Mouse (Mus musculus) myocyte (in vitro differentiated cells): ENCODE results near the gene Tnip2. TPM values are rescaled to one million over a fixed set of nuclear protein-coding genes. Genes with fewer than 3 reads are reported as not detected.

Source experiments
- H3K27me3 ChIP-seq: one replicate; pipeline ENCODE4 v1.6.1; 2011; ENCODE audit not compliant: control insufficient read depth, insufficient read depth, insufficient read length
- H3K36me3 ChIP-seq: one replicate; pipeline ENCODE4 v1.6.1; 2011; ENCODE audit not compliant: control insufficient read depth, insufficient read depth
- H3K4me2 ChIP-seq: one replicate; pipeline ENCODE4 v1.6.1; 2011; ENCODE audit warnings: low read depth, control low read depth
- H3K4me3 ChIP-seq: one replicate; pipeline ENCODE4 v1.5.1; 2011; ENCODE audit warnings: mild to moderate bottlenecking, control low read depth, moderate library complexity
- H3K79me2 ChIP-seq: one replicate; pipeline ENCODE4 v1.6.1; 2011; ENCODE audit not compliant: control insufficient read depth, insufficient read depth
- H3ac ChIP-seq: one replicate; pipeline ENCODE4 v1.6.1; 2011; ENCODE audit not compliant: control insufficient read depth, insufficient read length
- CEBPB ChIP-seq: IDR thresholded peaks from 2 replicates; pipeline ENCODE4 v1.6.1; 2011; ENCODE audit warnings: mild to moderate bottlenecking, moderate library complexity; ENCODE audit not compliant: poor library complexity, insufficient read depth, severe bottlenecking
- E2F4 ChIP-seq: IDR thresholded peaks from one replicate; pipeline ENCODE4 v1.6.1; 2011; ENCODE audit warnings: mild to moderate bottlenecking, control low read depth, moderate library complexity; ENCODE audit not compliant: insufficient read depth
- MAX ChIP-seq: IDR thresholded peaks from one replicate; pipeline ENCODE4 v1.6.1; 2011; ENCODE audit warnings: low read depth, mild to moderate bottlenecking, control low read depth
- MYOD1 ChIP-seq, 3 experiments: IDR thresholded peaks; one replicate each; pipeline ENCODE4 v1.6.1; 2011; ENCODE audit warnings: control low read depth in 2 of 3, low read depth in 2 of 3, mild to moderate bottlenecking in 2 of 3, moderate library complexity in 1 of 3; ENCODE audit not compliant: insufficient read length in 2 of 3, control insufficient read depth in 1 of 3
- MYOG ChIP-seq, 3 experiments: IDR thresholded peaks; one replicate each; pipeline ENCODE4 v1.6.1; 2011; ENCODE audit warnings: control low read depth in 2 of 3, low read depth in 2 of 3, mild to moderate bottlenecking in 2 of 3; ENCODE audit not compliant: insufficient read length in 2 of 3, control insufficient read depth in 1 of 3, insufficient read depth in 1 of 3
- POLR2A ChIP-seq: IDR thresholded peaks from one replicate; pipeline ENCODE4 v1.6.1; 2011; ENCODE audit warnings: low read depth, mild to moderate bottlenecking, control low read depth, moderate library complexity; ENCODE audit not compliant: insufficient read length
- POLR2AphosphoS2 ChIP-seq: IDR thresholded peaks from one replicate; pipeline ENCODE4 v1.6.1; 2011; ENCODE audit warnings: low read depth, control low read depth; ENCODE audit not compliant: insufficient read length
- REST ChIP-seq: IDR thresholded peaks from one replicate; pipeline ENCODE4 v1.6.1; 2011; ENCODE audit warnings: mild to moderate bottlenecking, control low read depth, moderate library complexity; ENCODE audit not compliant: insufficient read depth, insufficient read length
- SRF ChIP-seq: IDR thresholded peaks from one replicate; pipeline ENCODE4 v1.6.1; 2011; ENCODE audit warnings: low read depth; ENCODE audit not compliant: control insufficient read depth, insufficient read length
- TCF12 ChIP-seq: IDR thresholded peaks from one replicate; pipeline ENCODE4 v1.6.1; 2011; ENCODE audit warnings: mild to moderate bottlenecking, control low read depth; ENCODE audit not compliant: poor library complexity, insufficient read depth, severe bottlenecking
- TCF3 ChIP-seq: IDR thresholded peaks from one replicate; pipeline ENCODE4 v1.6.1; 2011; ENCODE audit warnings: low read depth, control low read depth; ENCODE audit not compliant: insufficient read length
- USF1 ChIP-seq: IDR thresholded peaks from one replicate; pipeline ENCODE4 v1.6.1; 2011; ENCODE audit warnings: low read depth, mild to moderate bottlenecking, control low read depth, moderate library complexity
- polyA plus RNA-seq: library from polyadenylated mRNA; unstranded; fragments of >200 nt; fragmentation: generic; extraction: Trizol; gene quantifications from one replicate; pipeline ENCODE4 v1.2.1, GENCODE M21; 2012; ENCODE audit warnings: missing spikeins

Tnip2 gene
- polyA plus RNA-seq, 1 experiment, result 10.6 TPM

DNA sequence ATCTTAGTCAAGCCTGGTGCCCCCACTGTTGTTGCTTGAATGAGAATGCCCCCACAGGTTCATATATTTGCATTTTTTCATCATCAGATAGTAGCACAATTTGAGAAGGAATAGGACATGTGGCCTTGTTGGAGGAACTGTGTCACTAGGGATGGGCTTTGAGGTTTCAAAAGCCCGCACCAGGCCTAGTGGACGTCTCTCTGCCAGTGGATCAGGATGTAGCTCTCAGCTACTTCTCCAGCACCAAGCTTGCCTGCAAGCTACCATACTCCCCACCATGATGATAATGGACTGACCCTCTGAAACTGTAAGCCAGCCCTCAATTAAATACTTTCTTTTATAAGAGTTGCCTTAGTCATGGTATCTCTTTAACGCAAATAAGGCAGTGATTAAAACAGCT, 1.3 kb downstream of the Tnip2 start:
- Histone ChIP-seq H3K4me2 (peak overlapping the region; percentile 93), H3K27me3 (no peaks in the 10 kb centered on the region), H3K4me3 (peak overlapping the region; percentile 45), H3ac (no peak overlapping the region), H3K79me2 (peaks cover 7% of the 10 kb centered on the region), H3K36me3 (no peaks in the 10 kb centered on the region)
- TF ChIP-seq CEBPB, result no peak
- TF ChIP-seq SRF, result no peak
- no peak for TF ChIP-seq REST
- no peak for TF ChIP-seq E2F4
- TF ChIP-seq TCF3, result no peak

DNA sequence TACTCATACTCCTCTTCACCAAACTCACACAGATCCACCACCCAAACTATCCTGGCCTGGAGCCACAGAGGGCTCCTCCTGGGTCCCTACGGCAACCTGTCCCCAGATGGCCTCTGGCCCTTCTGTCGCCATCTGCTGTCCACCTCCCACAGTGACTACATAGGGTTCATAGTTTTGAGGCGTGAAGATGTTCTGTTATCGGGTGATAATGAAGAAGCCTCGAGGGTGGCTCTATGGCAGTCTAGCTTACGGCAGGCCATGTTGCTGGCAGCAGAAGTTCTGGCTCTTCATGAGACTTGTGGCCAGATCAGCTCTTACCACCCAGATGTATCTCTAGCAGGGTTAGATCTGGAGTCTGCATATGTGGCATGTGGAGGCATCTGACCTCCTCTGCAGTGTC, 11.0 kb downstream of the Tnip2 start:
- H3K27me3 ChIP-seq, result no peaks in the 10 kb centered on the region
- no peak overlapping the region for H3ac ChIP-seq
- no peak overlapping the region for H3K4me2 ChIP-seq
- no peak overlapping the region for H3K4me3 ChIP-seq
- TF ChIP-seq CEBPB, result no peak
- no peak for TF ChIP-seq MYOD1 (IDR thresholded peaks at IDR 0.05; ENCODE audit: control insufficient read depth in 1 of 3, insufficient read length in 2 of 3, low read depth in 2 of 3)
- no peak for TF ChIP-seq TCF12
- TF ChIP-seq SRF, result no peak
- TF ChIP-seq USF1, result no peak
- TF ChIP-seq MAX, result no peak
- TF ChIP-seq POLR2AphosphoS2, result no peak
- no peak for TF ChIP-seq REST
- no peak for TF ChIP-seq E2F4
- TF ChIP-seq MYOG (IDR thresholded peaks at IDR 0.05; ENCODE audit: control insufficient read depth in 1 of 3, insufficient read depth in 1 of 3, insufficient read length in 2 of 3, low read depth in 2 of 3), result no peak
- TF ChIP-seq TCF3, result no peak
- no peak for TF ChIP-seq POLR2A
- no peaks in the 10 kb centered on the region for H3K79me2 ChIP-seq
- H3K36me3 ChIP-seq, result peaks cover 7% of the 10 kb centered on the region

DNA sequence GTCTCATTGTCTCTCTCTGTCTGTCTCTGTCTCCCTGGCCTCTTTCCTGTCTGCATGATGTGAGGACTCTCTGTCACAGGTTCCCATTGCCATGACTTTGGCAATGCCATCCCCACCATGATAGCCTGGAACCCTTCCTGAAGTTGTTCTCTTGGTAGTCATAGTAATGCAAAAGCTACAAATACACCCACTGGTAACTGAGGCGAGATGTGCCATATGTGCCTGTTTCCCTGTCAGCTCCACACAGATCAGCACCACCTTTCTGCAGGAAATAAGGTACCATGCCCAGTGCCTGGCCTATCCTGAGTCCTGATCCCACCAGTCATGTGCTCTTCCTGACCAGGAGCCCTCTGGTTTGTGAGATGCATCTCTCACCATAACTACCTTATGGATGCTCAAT, 11.4 kb downstream of the Tnip2 start:
- TF ChIP-seq TCF12, result no peak
- no peak for TF ChIP-seq CEBPB
- no peak for TF ChIP-seq SRF
- no peaks in the 10 kb centered on the region for H3K79me2 ChIP-seq

DNA sequence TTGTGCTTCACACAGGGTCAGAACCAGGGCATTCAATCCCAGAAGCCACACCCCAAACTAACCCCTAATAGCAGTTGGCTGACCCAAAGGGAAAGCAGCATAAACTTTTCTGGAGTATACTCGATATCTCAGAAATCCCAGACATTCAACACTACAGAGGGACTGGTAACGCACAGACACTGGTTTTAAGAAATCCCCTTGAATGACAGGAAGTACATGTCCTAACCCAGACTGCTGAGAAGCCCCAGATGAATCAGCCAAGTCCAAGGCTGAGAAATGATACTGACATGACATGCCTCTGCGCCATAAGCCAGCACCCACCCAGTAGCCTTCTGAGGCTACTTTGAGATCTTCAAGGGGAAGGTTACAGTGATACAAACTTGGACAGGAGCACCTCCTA, 12.2 kb downstream of the Tnip2 start:
- Histone ChIP-seq H3K27me3 (no peaks in the 10 kb centered on the region), H3K4me2 (no peak overlapping the region), H3K36me3 (peaks cover 7% of the 10 kb centered on the region), H3K79me2 (no peaks in the 10 kb centered on the region), H3ac (no peak overlapping the region), H3K4me3 (no peak overlapping the region)
- TF ChIP-seq TCF3 (no peak), REST (no peak), SRF (no peak), MYOG (IDR thresholded peaks at IDR 0.05; ENCODE audit: control insufficient read depth in 1 of 3, insufficient read depth in 1 of 3, insufficient read length in 2 of 3, low read depth in 2 of 3) (no peak), MYOD1 (IDR thresholded peaks at IDR 0.05; ENCODE audit: control insufficient read depth in 1 of 3, insufficient read length in 2 of 3, low read depth in 2 of 3) (no peak)

More for the DNA sequence above, 11.4 kb downstream of the Tnip2 start:
- no peaks in the 10 kb centered on the region for H3K27me3 ChIP-seq
- no peak overlapping the region for H3ac ChIP-seq
- no peak overlapping the region for H3K4me2 ChIP-seq
- no peak overlapping the region for H3K4me3 ChIP-seq
- peaks cover 7% of the 10 kb centered on the region for H3K36me3 ChIP-seq

DNA sequence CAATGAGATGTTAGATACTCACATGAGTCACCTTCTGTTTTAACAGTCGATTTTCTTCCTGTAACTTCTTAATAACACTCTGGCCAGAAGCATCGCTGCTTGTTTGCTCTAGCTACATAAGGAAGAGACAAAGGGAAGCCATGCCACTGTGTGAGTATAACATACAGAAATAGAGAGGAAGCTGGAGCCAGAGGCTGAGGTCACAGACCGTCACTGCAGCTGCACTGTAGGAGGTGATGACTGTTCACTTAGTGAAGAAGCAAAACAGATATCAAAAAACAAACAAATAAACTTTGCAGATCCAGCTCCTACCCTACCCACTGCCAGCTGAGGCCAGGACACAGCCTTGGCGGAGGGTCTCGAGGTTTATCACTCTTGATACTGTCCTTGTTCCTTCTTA, 12.9 kb downstream of the Tnip2 start:
- TF ChIP-seq E2F4 (no peak), MYOG (IDR thresholded peaks at IDR 0.05; ENCODE audit: control insufficient read depth in 1 of 3, insufficient read depth in 1 of 3, insufficient read length in 2 of 3, low read depth in 2 of 3) (no peak), MAX (no peak), USF1 (no peak), POLR2AphosphoS2 (no peak), MYOD1 (IDR thresholded peaks at IDR 0.05; ENCODE audit: control insufficient read depth in 1 of 3, insufficient read length in 2 of 3, low read depth in 2 of 3) (no peak), REST (no peak), POLR2A (no peak)
- Histone ChIP-seq H3K4me2 (no peak overlapping the region), H3K4me3 (no peak overlapping the region)

More for the DNA sequence above, 12.9 kb downstream of the Tnip2 start:
- Histone ChIP-seq H3K79me2 (no peaks in the 10 kb centered on the region), H3K36me3 (peaks cover 12% of the 10 kb centered on the region), H3ac (no peak overlapping the region), H3K27me3 (no peaks in the 10 kb centered on the region)
